ENCODE assay signal across 7 mouse cellular contexts in the genomic region with DNA sequence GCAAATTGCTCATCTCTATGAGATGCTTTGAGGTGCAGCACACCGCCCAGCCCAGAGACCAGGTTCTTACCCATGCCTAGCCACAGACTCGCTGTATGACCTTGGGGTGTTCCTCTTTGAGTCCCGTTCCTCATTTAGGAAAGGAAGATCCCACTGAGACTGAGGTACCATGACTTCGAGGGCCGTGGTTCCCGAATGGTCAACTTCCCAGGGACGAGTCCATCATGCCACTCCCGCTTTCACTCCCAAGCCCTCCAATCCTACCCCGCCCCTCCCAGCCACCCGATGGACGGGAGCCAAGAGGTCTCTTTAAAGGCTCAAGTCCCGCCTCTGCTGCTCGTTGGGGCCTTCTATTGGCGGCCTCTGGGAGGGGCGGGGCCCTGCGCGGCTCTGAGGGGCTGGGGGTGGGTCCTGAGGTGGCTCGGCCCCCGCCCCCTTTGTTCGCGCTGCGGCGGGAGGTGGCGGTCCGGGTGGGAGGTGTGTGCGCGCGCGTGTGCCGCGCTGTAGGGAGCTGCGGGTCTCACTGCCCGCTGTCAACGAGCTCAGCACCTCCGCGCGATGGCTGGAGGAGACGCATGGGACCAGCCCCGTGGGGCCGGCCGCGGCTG. TPM values are rescaled to one million over a fixed set of nuclear protein-coding genes. Genes with fewer than 3 reads are reported as not detected.
DNase-seq lines count a peak whose midpoint lies in the region; ATAC-seq and TF ChIP-seq lines count a peak whose summit lies in the region.

A gene (plus strand): TSS at position 439 of the 608 bp plus-strand sequence.

- DNase-seq in adrenal gland, postnatal 10 days: peak; percentile 91
- DNase-seq in embryo, embryonic 9.5 days (ENCODE audit: extremely low spot score): peak; percentile 96
- DNase-seq in heart, adult 2 months: peak; percentile 86 to 89
- peak; percentile 83 for DNase-seq in kidney, adult 2 months
- DNase-seq in limb, embryonic 11.5 days (ENCODE audit: low spot score): peak; percentile 95
- DNase-seq in spleen, adult 12 weeks (ENCODE audit: low spot score): peak; percentile 67

- ATAC-seq in limb, embryonic 11.5 days (ENCODE audit: insufficient number of reproducible peaks, low FRiP score, low TSS enrichment, low read depth): peak; percentile 87
- ATAC-seq in midbrain, embryonic 13.5 days: peak; percentile 89

- H3K27ac ChIP-seq in heart, adult 2 months: peak within 1 kb of the TSS; percentile 38; the same call in 1 of the 2 replicates
- no peak within 1 kb of the TSS for H3K27ac ChIP-seq in kidney, adult 2 months (ENCODE audit: insufficient read depth, low read depth, low read length)
- peak within 1 kb of the TSS; percentile 57; the same call in 1 of the 2 replicates for H3K27ac ChIP-seq in limb, embryonic 11.5 days (replicated peaks; ENCODE audit: low read depth, low read length)
- peak within 1 kb of the TSS; percentile 95 for H3K27ac ChIP-seq in midbrain, embryonic 13.5 days

- TF ChIP-seq POLR2A in heart, adult 2 months (IDR thresholded peaks at IDR 0.05; ENCODE audit: insufficient read depth, low read depth, low read length): no peak
- TF ChIP-seq POLR2A in kidney, adult 2 months (IDR thresholded peaks at IDR 0.05; ENCODE audit: low read depth, low read length): no peak

- H3K4me2 ChIP-seq in limb, embryonic 11.5 days (ENCODE audit: low read depth, severe bottlenecking): peak within 1 kb of the TSS; percentile 77
- H3K4me2 ChIP-seq in midbrain, embryonic 13.5 days (replicated peaks): peak within 1 kb of the TSS; percentile 75

- H3K36me3 ChIP-seq in heart, adult 2 months (ENCODE audit: control insufficient read depth, insufficient read depth, low read length): no peaks in the 10 kb centered on the region
- H3K36me3 ChIP-seq in kidney, adult 2 months (ENCODE audit: control insufficient read depth, insufficient read depth, low read length): no peaks in the 10 kb centered on the region
- no peaks in the 10 kb centered on the region for H3K36me3 ChIP-seq in limb, embryonic 11.5 days (ENCODE audit: control insufficient read depth, insufficient read depth, low read length)
- no peaks in the 10 kb centered on the region for H3K36me3 ChIP-seq in midbrain, embryonic 13.5 days

- no peaks in the 10 kb centered on the region for H3K79me2 ChIP-seq in heart, adult 2 months (replicated peaks; ENCODE audit: control insufficient read depth, insufficient read depth, low read length)

- 2% methylated on average over 40 of the region's 42 CpGs for WGBS in heart, adult 2 months
- WGBS in kidney, adult 2 months: 2% methylated on average over 42 of the region's 42 CpGs
- WGBS in limb, embryonic 11.5 days: 1% methylated on average over 42 of the region's 42 CpGs
- 1% methylated on average over 33 of the region's 42 CpGs for WGBS in midbrain, embryonic 13.5 days

- peaks cover 12% of the 10 kb centered on the region for H3K4me1 ChIP-seq in heart, adult 2 months (ENCODE audit: control insufficient read depth, insufficient read depth, low read length)
- no peaks in the 10 kb centered on the region for H3K4me1 ChIP-seq in kidney, adult 2 months (ENCODE audit: control insufficient read depth, insufficient read depth, low read length)
- peaks cover 52% of the 10 kb centered on the region for H3K4me1 ChIP-seq in limb, embryonic 11.5 days (ENCODE audit: control insufficient read depth, insufficient read depth, low read length)
- H3K4me1 ChIP-seq in midbrain, embryonic 13.5 days (replicated peaks): peaks cover 51% of the 10 kb centered on the region

- no peak for TF ChIP-seq CTCF in heart, adult 2 months (IDR thresholded peaks at IDR 0.05)
- TF ChIP-seq CTCF in kidney, adult 2 months (conservative IDR thresholded peaks at IDR 0.05; ENCODE audit: insufficient read depth, insufficient read length, low read depth, low read length): no peak

- H3K9me3 ChIP-seq in limb, embryonic 11.5 days (ENCODE audit: control insufficient read depth, low read length): no peaks in the 10 kb centered on the region
- H3K9me3 ChIP-seq in midbrain, embryonic 13.5 days: no peaks in the 10 kb centered on the region

- peaks cover 4% of the 10 kb centered on the region for H3K27me3 ChIP-seq in heart, adult 2 months (ENCODE audit: control insufficient read depth, insufficient read depth, low read length)
- no peaks in the 10 kb centered on the region; the same call in 1 of the 2 replicates for H3K27me3 ChIP-seq in kidney, adult 2 months (replicated peaks; ENCODE audit: control insufficient read depth, insufficient read depth, low read length)
- H3K27me3 ChIP-seq in limb, embryonic 11.5 days (ENCODE audit: control insufficient read depth, insufficient read depth, low read length): no peaks in the 10 kb centered on the region
- H3K27me3 ChIP-seq in midbrain, embryonic 13.5 days: peaks cover 4% of the 10 kb centered on the region; the same call in 1 of the 2 replicates

- H3K4me3 ChIP-seq in heart, adult 2 months: peak within 1 kb of the TSS; percentile 51
- peak within 1 kb of the TSS; percentile 59 for H3K4me3 ChIP-seq in kidney, adult 2 months (ENCODE audit: insufficient read depth, low read depth, low read length)
- H3K4me3 ChIP-seq in limb, embryonic 11.5 days (ENCODE audit: low read depth, low read length): peak within 1 kb of the TSS; percentile 80
- peak within 1 kb of the TSS; percentile 91 for H3K4me3 ChIP-seq in midbrain, embryonic 13.5 days (replicated peaks)

- TF ChIP-seq EP300 in heart, adult 2 months (IDR thresholded peaks at IDR 0.05; ENCODE audit: insufficient read depth, low read depth, low read length): no peak

- intact Hi-C loops in heart, adult 2 months (cut with DNase I): no loop called here

- peak within 1 kb of the TSS; percentile 76 for H3K9ac ChIP-seq in heart, adult 2 months (ENCODE audit: low read depth, low read length)
- H3K9ac ChIP-seq in limb, embryonic 11.5 days (ENCODE audit: low read length): peak within 1 kb of the TSS; percentile 73
- H3K9ac ChIP-seq in midbrain, embryonic 13.5 days (replicated peaks): peak within 1 kb of the TSS; percentile 94

RNA-seq across cellular contexts. Expression of the gene that starts here (rescaled TPM):
- total RNA-seq in adrenal gland, postnatal 10 days (2021): 1 to 10 TPM; 4.0 to 5.0 TPM
- total RNA-seq in heart, adult 2 months (2021): under 1 TPM; 0.78 to 0.98 TPM
- 1.7 and 2.7 TPM in 2 replicates for polyA plus RNA-seq in heart, adult 2 months (2012; rRNA removed)
- 1.3 and 4.2 TPM in 2 replicates for polyA plus RNA-seq in kidney, adult 2 months (2012; rRNA removed)
- polyA plus RNA-seq in limb, embryonic 11.5 days (2014; fragmentation: Nextera tagmentation; extraction: Ambion mirVana): 8.9 and 10.2 TPM in 2 replicates
- polyA plus RNA-seq in midbrain, embryonic 13.5 days (2015; fragmentation: Nextera tagmentation; extraction: Ambion mirVana): 44.1 and 49.3 TPM in 2 replicates
